Mouse (Mus musculus) liver, embryonic 14.5 days (tissue): Measurements from ENCODE around the gene Pon1.

Experiments
- CTCF ChIP-seq: IDR thresholded peaks from 2 replicates; pipeline ENCODE4 v1.5.1; 2016; ENCODE audit warnings: antibody characterized with exemption, low read depth, control low read depth
- EP300 ChIP-seq: IDR thresholded peaks from 2 replicates; pipeline ENCODE4 v1.6.1; 2016; ENCODE audit warnings: antibody characterized with exemption, low read depth

- TF ChIP-seq CTCF (no peak), EP300 (no peak)
These were observed 74.4 kb downstream of the Pon1 start for GRCm38 (mm10) chr6:5119181-5119910.
